Mouse (Mus musculus): ENCODE data around the gene Adam15. TPM values are rescaled to one million over a fixed set of nuclear protein-coding genes. Genes with fewer than 3 reads are reported as not detected.

Adam15 gene
- polyA plus RNA-seq, 1 experiment from 2014 or later, result 74.6 TPM

- Histone ChIP-seq H3K27ac (ENCODE audit: low read depth, low read length) (no peak overlapping the region), H3K27me3 (replicated peaks; ENCODE audit: control insufficient read depth, insufficient read depth, low read length) (no peaks in the 10 kb centered on the region), H3K4me3 (ENCODE audit: low read length) (no peak overlapping the region), H3K36me3 (ENCODE audit: control insufficient read depth, insufficient read depth, low read length) (no peaks in the 10 kb centered on the region), H3K4me1 (ENCODE audit: control insufficient read depth, insufficient read depth, low read depth, low read length) (no peaks in the 10 kb centered on the region), H3K9me3 (ENCODE audit: control insufficient read depth, low read length) (no peaks in the 10 kb centered on the region), H3K4me2 (ENCODE audit: low read length) (no peak overlapping the region), H3K9ac (ENCODE audit: low read depth, low read length) (no peak overlapping the region)
- 65% methylated on average over 5 of the region's 5 CpGs for WGBS
- ATAC-seq, result no peak
These were observed 57.5 kb downstream of the Adam15 start for GRCm38 (mm10) chr3:89292303-89292702.

DNA sequence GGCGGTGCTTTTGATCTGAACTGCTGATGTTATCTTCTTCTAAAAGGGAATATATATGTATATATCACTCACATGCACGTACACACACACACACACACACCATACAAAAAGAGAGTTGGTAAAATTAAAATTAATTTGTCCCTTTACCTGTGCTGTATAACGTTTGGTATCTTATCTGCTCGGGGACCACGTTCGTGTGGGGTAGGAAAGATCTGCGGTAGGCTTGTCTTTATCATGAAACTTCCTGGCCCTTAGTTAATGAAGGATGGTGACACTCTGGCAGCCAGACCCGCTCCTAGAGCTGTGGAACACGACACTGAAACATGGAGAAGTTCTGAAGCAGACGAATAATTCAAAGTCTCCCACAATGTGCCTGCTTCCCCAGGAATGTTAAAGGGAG is 57.9 kb downstream of the Adam15 start:
- Histone ChIP-seq H3K9ac (ENCODE audit: low read depth, low read length) (no peak overlapping the region), H3K4me2 (ENCODE audit: low read length) (no peak overlapping the region), H3K4me1 (ENCODE audit: control insufficient read depth, insufficient read depth, low read depth, low read length) (no peaks in the 10 kb centered on the region), H3K4me3 (ENCODE audit: low read length) (no peak overlapping the region), H3K9me3 (ENCODE audit: control insufficient read depth, low read length) (no peaks in the 10 kb centered on the region), H3K36me3 (ENCODE audit: control insufficient read depth, insufficient read depth, low read length) (no peaks in the 10 kb centered on the region), H3K27me3 (replicated peaks; ENCODE audit: control insufficient read depth, insufficient read depth, low read length) (no peaks in the 10 kb centered on the region), H3K27ac (ENCODE audit: low read depth, low read length) (no peak overlapping the region)
- no peak for ATAC-seq
- 74% methylated on average over 10 of the region's 10 CpGs for WGBS

Other genes starting within 250 kb of the Adam15 start
- not detected in 2 replicates for gene Gm43738, start 248.9 kb downstream of the Adam15 start, polyA plus RNA-seq (2015; fragmentation: Nextera tagmentation; extraction: Ambion mirVana)
- 511 and 525 TPM in 2 replicates for gene Fdps, start 248.0 kb downstream of the Adam15 start, polyA plus RNA-seq (2015; fragmentation: Nextera tagmentation; extraction: Ambion mirVana)
- gene Pklr, start 213.9 kb downstream of the Adam15 start, polyA plus RNA-seq (2015; fragmentation: Nextera tagmentation; extraction: Ambion mirVana), result 0.10 and 0.11 TPM in 2 replicates
- 58.1 and 58.4 TPM in 2 replicates for gene Hcn3, start 189.8 kb downstream of the Adam15 start, polyA plus RNA-seq (2015; fragmentation: Nextera tagmentation; extraction: Ambion mirVana)
- 17.3 and 18.8 TPM in 2 replicates for gene Clk2, start 185.2 kb downstream of the Adam15 start, polyA plus RNA-seq (2015; fragmentation: Nextera tagmentation; extraction: Ambion mirVana)
- gene Scamp3, start 172.5 kb downstream of the Adam15 start, polyA plus RNA-seq (2015; fragmentation: Nextera tagmentation; extraction: Ambion mirVana), result 166 and 172 TPM in 2 replicates
- gene Fam189b, start 166.9 kb downstream of the Adam15 start, polyA plus RNA-seq (2015; fragmentation: Nextera tagmentation; extraction: Ambion mirVana), result 35.4 and 40.8 TPM in 2 replicates
- gene Gba, start 147.1 kb downstream of the Adam15 start, polyA plus RNA-seq (2015; fragmentation: Nextera tagmentation; extraction: Ambion mirVana), result 51.8 and 54.0 TPM in 2 replicates
- 47.5 and 53.0 TPM in 2 replicates for gene Thbs3, start 134.8 kb downstream of the Adam15 start, polyA plus RNA-seq (2015; fragmentation: Nextera tagmentation; extraction: Ambion mirVana)
- 163 and 166 TPM in 2 replicates for gene Mtx1, start 122.9 kb downstream of the Adam15 start, polyA plus RNA-seq (2015; fragmentation: Nextera tagmentation; extraction: Ambion mirVana)
- gene Muc1, start 120.9 kb downstream of the Adam15 start, polyA plus RNA-seq (2015; fragmentation: Nextera tagmentation; extraction: Ambion mirVana), result 0.59 and 0.90 TPM in 2 replicates
- gene Krtcap2, start 104.0 kb downstream of the Adam15 start, polyA plus RNA-seq (2015; fragmentation: Nextera tagmentation; extraction: Ambion mirVana), result 205 and 227 TPM in 2 replicates
- gene Trim46, start 103.7 kb downstream of the Adam15 start, polyA plus RNA-seq (2015; fragmentation: Nextera tagmentation; extraction: Ambion mirVana), result 78.7 and 87.1 TPM in 2 replicates
- gene Dpm3, start 90.6 kb downstream of the Adam15 start, polyA plus RNA-seq (2015; fragmentation: Nextera tagmentation; extraction: Ambion mirVana), result 64.3 and 79.8 TPM in 2 replicates
- gene Slc50a1, start 79.4 kb downstream of the Adam15 start, polyA plus RNA-seq (2015; fragmentation: Nextera tagmentation; extraction: Ambion mirVana), result 39.4 and 43.9 TPM in 2 replicates
- 8.4 and 9.9 TPM in 2 replicates for gene Efna1, start 68.9 kb downstream of the Adam15 start, polyA plus RNA-seq (2015; fragmentation: Nextera tagmentation; extraction: Ambion mirVana)
- gene Efna3, start 27.0 kb downstream of the Adam15 start, polyA plus RNA-seq (2015; fragmentation: Nextera tagmentation; extraction: Ambion mirVana), result 77.9 and 78.0 TPM in 2 replicates
- gene Efna4, start 12.0 kb downstream of the Adam15 start, polyA plus RNA-seq (2015; fragmentation: Nextera tagmentation; extraction: Ambion mirVana), result 3.9 and 5.0 TPM in 2 replicates
- gene Dcst2, start 12.0 kb upstream of the Adam15 start, polyA plus RNA-seq (2015; fragmentation: Nextera tagmentation; extraction: Ambion mirVana), result 0.10 and 0.11 TPM in 2 replicates
- 0.66 and 1.1 TPM in 2 replicates for gene Dcst1, start 15.3 kb upstream of the Adam15 start, polyA plus RNA-seq (2015; fragmentation: Nextera tagmentation; extraction: Ambion mirVana)
- 0.79 and 0.88 TPM in 2 replicates for gene Zbtb7b, start 44.8 kb upstream of the Adam15 start, polyA plus RNA-seq (2015; fragmentation: Nextera tagmentation; extraction: Ambion mirVana)
- gene Lenep, start 52.8 kb upstream of the Adam15 start, polyA plus RNA-seq (2015; fragmentation: Nextera tagmentation; extraction: Ambion mirVana), result 0.60 TPM in 1 of 2 replicates, not detected in the other
- gene Flad1, start 61.9 kb upstream of the Adam15 start, polyA plus RNA-seq (2015; fragmentation: Nextera tagmentation; extraction: Ambion mirVana), result 34.7 and 36.6 TPM in 2 replicates
- gene Cks1b, start 68.4 kb upstream of the Adam15 start, polyA plus RNA-seq (2015; fragmentation: Nextera tagmentation; extraction: Ambion mirVana), result 87.9 and 91.5 TPM in 2 replicates
- gene Shc1, start 68.4 kb upstream of the Adam15 start, polyA plus RNA-seq (2015; fragmentation: Nextera tagmentation; extraction: Ambion mirVana), result 16.9 and 23.8 TPM in 2 replicates
- 34.1 and 45.6 TPM in 2 replicates for gene Pygo2, start 80.2 kb upstream of the Adam15 start, polyA plus RNA-seq (2015; fragmentation: Nextera tagmentation; extraction: Ambion mirVana)
- 25.0 and 26.4 TPM in 2 replicates for gene Pbxip1, start 86.7 kb upstream of the Adam15 start, polyA plus RNA-seq (2015; fragmentation: Nextera tagmentation; extraction: Ambion mirVana)
- gene Pmvk, start 104.5 kb upstream of the Adam15 start, polyA plus RNA-seq (2015; fragmentation: Nextera tagmentation; extraction: Ambion mirVana), result 137 and 156 TPM in 2 replicates
- gene Kcnn3, start 170.2 kb upstream of the Adam15 start, polyA plus RNA-seq (2015; fragmentation: Nextera tagmentation; extraction: Ambion mirVana), result 9.0 and 10.4 TPM in 2 replicates